Mouse (Mus musculus): Measurements from ENCODE around the gene Vmn2r71.

Vmn2r71 gene

GRCm38 (mm10) chr7:85562787-85563186, at the start of gene Vmn2r71:
TSS of gene Vmn2r71 (plus strand) at chr7:85563087.
- no peak for DNase-seq (ENCODE audit: extremely low spot score, low read depth, low spot score)

DNA sequence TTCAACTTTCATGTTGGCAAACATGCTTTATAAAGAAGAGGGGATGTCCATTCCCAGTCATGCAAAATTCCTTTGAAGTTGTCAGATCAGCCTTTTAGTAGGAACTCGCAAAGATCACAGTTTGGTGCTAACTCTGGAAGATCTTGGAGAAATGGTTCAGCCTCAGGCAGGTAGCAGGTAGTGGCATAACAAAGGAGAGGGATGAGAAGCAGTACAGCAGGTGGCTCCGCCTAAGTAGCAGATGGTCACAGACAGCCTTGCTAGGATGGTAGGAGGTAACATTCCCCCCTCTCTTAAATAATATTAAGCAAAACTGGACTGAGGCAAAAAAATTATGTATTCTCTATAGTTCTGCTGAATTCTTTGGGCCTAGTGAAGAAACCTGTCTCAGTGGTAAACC, 20.8 kb upstream of the Vmn2r71 start:
- no peak for DNase-seq (ENCODE audit: extremely low spot score, low read depth, low spot score)

DNA sequence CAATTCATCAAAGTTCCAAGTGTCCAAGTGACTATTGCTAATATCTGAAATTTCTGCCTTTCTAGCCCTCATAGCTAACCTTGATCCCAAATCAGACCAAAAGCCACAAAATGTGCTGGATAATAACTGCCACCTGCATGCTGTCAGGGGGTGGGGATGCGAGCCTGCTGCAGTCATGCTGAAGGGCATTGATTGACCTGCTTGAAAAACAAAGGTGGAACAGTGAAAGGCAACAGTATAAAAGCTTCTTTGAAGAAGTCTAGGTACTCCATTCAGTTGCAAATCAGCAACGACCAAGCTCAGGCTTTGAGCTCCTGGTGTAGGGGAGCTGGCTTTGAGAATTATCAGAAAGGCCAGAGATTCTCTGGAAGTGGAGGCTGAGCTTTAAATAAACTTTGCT, 19.8 kb upstream of the Vmn2r71 start:
- DNase-seq (ENCODE audit: extremely low spot score, low read depth, low spot score): no peak

DNA sequence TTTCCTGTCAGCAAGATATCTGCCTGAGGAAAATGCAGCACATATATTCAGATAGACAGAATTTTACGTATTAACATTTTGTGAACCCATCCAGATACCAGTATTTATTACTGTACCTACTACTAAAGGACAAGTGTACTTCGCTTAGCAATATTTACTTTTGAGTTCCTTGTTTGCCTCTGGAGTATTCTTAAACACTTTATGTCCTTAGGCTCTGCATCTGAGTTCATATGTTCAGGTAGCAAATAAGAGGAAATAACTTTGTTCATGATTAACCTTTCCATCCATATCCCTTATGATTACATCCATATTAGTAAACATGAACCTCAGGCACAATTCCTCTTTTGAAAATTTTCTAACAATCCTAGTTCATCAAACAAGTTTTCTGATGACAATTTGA, 6.2 kb downstream of the Vmn2r71 start, which contains the start of gene Vmn2r70:
Vmn2r70 (minus strand) TSS at position 101 of the 400 bp plus-strand sequence.
- no peak for DNase-seq (ENCODE audit: extremely low spot score, low read depth, low spot score)
